Mouse (Mus musculus) heart, adult 2 months (tissue): ENCODE data around the gene Syngr1.

Experiments
- CTCF ChIP-seq: fragments of 200-600 bp; IDR thresholded peaks from 2 replicates; pipeline ENCODE4 v1.8.1; 2022; ENCODE audit warnings: antibody characterized with exemption, mild to moderate bottlenecking, moderate library complexity
- POLR2A ChIP-seq: fragments of 200-500 bp; IDR thresholded peaks from 2 replicates; pipeline ENCODE4 v1.6.1; 2011; ENCODE audit warnings: mild to moderate bottlenecking, low read depth, low read length, control low read depth; ENCODE audit not compliant: insufficient read depth

- peak; percentile 89 for TF ChIP-seq CTCF
- TF ChIP-seq POLR2A, result no peak
These were observed 2.5 kb upstream of the Syngr1 start for GRCm38 (mm10) chr15:80088637-80089036.
